Mouse (Mus musculus) spleen, embryonic (tissue): Measurements from ENCODE around the gene 6330403K07Rik.

Experiments used
- CTCF ChIA-PET: fragments of 350-600 bp; sonication (Branson Sonifier 250); formaldehyde crosslinking; loops from one replicate; lab custom pipeline; 2022; lab: Charles Lee

6330403K07Rik gene

DNA sequence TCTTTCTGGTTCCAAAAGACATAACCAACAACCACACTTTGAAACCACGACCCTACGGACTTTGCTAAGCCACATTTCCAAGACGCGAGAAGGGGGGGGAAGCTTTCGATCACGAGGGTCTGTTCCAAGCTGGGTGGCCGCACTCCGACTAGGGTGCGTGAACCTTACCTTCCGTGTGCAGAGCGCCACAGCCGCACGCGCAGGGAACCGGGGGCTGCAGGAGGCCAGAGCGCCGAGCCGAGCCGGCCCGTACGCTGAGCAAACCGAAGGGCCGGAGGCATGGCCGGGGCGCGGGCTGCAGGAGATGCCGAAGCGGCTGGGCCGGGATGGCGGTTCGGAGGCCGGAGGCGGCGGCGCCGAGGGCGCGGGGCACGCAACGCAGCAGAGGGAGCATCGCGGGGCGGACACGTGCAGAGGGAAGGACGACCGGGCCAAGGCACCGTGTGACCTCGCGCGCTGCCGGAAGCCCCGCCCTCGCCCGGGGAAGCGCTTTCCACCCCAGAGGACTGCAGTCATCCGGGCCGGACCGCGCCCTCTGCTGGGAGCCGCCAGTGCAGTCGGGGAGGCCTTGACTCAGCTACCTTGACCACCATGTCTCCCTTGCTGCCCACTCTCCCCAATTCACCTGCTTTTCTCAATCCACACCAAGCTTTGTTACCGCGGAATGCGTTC is 50.6 kb downstream of the 6330403K07Rik start, which contains the start of gene C1qbp:
TSS of gene C1qbp (minus strand) at position 470 of the 672 bp plus-strand sequence.
- CTCF ChIA-PET: interaction anchor here (0.6 to 1.1 kb wide), 2 partner anchors 29 to 113 kb away, joined by 4 to 10 read pairs; no protein-coding TSS in a partner anchor

DNA sequence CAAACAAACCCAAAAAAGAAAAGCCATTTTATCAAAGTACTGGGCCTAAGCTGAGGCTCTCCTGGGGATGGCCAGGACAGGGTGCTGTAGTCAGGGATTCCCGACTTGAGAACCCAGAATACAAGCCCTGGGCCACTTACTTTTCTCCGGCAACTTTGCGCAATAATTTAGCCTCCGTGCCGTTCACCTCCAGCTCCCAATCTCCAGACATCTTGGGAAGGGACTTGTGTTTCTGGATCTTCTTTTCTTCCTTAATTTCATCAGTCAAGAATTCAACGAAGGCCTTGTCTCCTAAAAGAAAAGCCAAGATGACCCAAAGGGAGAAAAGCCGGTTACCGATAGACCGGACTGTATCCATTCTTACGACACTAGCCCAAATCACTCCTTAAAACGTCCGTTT is 51.3 kb downstream of the 6330403K07Rik start:
- CTCF ChIA-PET: interaction anchor here (0.5 to 1.1 kb wide), 2 partner anchors 30 to 535 kb away, joined by 4 to 7 read pairs; no protein-coding TSS in a partner anchor
